Mouse (Mus musculus) midbrain, embryonic 14.5 days (tissue): ENCODE data around the gene Galns. TPM values are rescaled to one million over a fixed set of nuclear protein-coding genes. Genes with fewer than 3 reads are reported as not detected.

Source experiments
- ATAC-seq: fragments of 200-750 bp; cut with Nextera tagmentation; 2 replicates; pipeline ENCODE4 v1.8.0; 2017; ENCODE audit warnings: moderate number of reproducible peaks, moderate library complexity; ENCODE audit not compliant: low FRiP score, low TSS enrichment
- DNase-seq: peaks from one replicate; pipeline ENCODE4 v3.0.0-alpha.2; 2015
- H3K27ac ChIP-seq: fragments of 300-500 bp; sonication (generic); replicated peaks from 2 replicates; pipeline ENCODE4 v1.5.1; 2014; ENCODE audit warnings: mild to moderate bottlenecking, low read depth, low read length, moderate library complexity
- H3K27me3 ChIP-seq: fragments of 300-500 bp; sonication (generic); 2 replicates; pipeline ENCODE4 v1.6.1; 2014; ENCODE audit warnings: low read length, control low read depth, mixed read lengths; ENCODE audit not compliant: control insufficient read depth, insufficient read depth
- H3K36me3 ChIP-seq: fragments of 300-500 bp; sonication (generic); 2 replicates; pipeline ENCODE4 v1.6.1; 2014; ENCODE audit warnings: low read length, control low read depth; ENCODE audit not compliant: control insufficient read depth, insufficient read depth
- H3K4me1 ChIP-seq: fragments of 300-500 bp; sonication (generic); 2 replicates; pipeline ENCODE4 v1.6.1; 2014; ENCODE audit warnings: mild to moderate bottlenecking, antibody characterized with exemption, low read length, control low read depth; ENCODE audit not compliant: control insufficient read depth, insufficient read depth
- H3K4me2 ChIP-seq: fragments of 300-500 bp; sonication (generic); 2 replicates; pipeline ENCODE4 v1.6.1; 2014; ENCODE audit warnings: mild to moderate bottlenecking, low read length, moderate library complexity
- H3K4me3 ChIP-seq: fragments of 300-500 bp; sonication (generic); replicated peaks from 2 replicates; pipeline ENCODE4 v1.5.1; 2014; ENCODE audit warnings: low read depth, low read length
- H3K9ac ChIP-seq: fragments of 300-500 bp; sonication (generic); replicated peaks from 2 replicates; pipeline ENCODE4 v1.6.1; 2014; ENCODE audit warnings: mild to moderate bottlenecking, low read length, moderate library complexity
- H3K9me3 ChIP-seq: fragments of 300-500 bp; sonication (generic); 2 replicates; pipeline ENCODE4 v1.6.1; 2016; ENCODE audit warnings: low read length, control low read depth, mixed read lengths; ENCODE audit not compliant: control insufficient read depth
- WGBS: fragments of 180-500 bp; shearing (Covaris S2); extraction: QIAGEN DNeasy Blood & Tissue Kit; methylation state at CpG from one replicate; pipeline ENCODE4 v1.1.7; 2014; 5-methylcytosine and 5-hydroxymethylcytosine counted together
- microRNA-seq: library from miRNA; unstranded; fragments of <30 nt; microRNA quantifications from one replicate; pipeline ENCODE4, GENCODE M21; 2016
- polyA plus RNA-seq: library from polyadenylated mRNA; unstranded; fragments of >200 nt; fragmentation: Nextera tagmentation; extraction: Ambion mirVana; gene quantifications from 2 replicates; pipeline ENCODE4 v1.2.1, GENCODE M21; 2014

Galns gene
- polyA plus RNA-seq, 1 experiment from 2014 or later: 6.3 TPM

GRCm38 (mm10) chr8:122531312-122531711 is 80.0 kb downstream of the Galns start:
- no peaks in the 10 kb centered on the region for H3K36me3 ChIP-seq
- H3K4me2 ChIP-seq: no peak overlapping the region
- H3K27me3 ChIP-seq: no peaks in the 10 kb centered on the region
- no peak overlapping the region for H3K27ac ChIP-seq
- no peak for DNase-seq
- no peaks in the 10 kb centered on the region for H3K4me1 ChIP-seq
- no peaks in the 10 kb centered on the region for H3K9me3 ChIP-seq
- H3K4me3 ChIP-seq: no peak overlapping the region
- WGBS: 85% methylated on average over 8 of the region's 8 CpGs
- H3K9ac ChIP-seq: no peak overlapping the region
- ATAC-seq: no peak

GRCm38 (mm10) chr8:122529159-122529558 is 82.1 kb downstream of the Galns start:
- no peak for ATAC-seq
- Histone ChIP-seq H3K4me1 (peaks cover 4% of the 10 kb centered on the region), H3K9me3 (no peaks in the 10 kb centered on the region), H3K9ac (no peak overlapping the region), H3K36me3 (no peaks in the 10 kb centered on the region), H3K27me3 (no peaks in the 10 kb centered on the region), H3K27ac (no peak overlapping the region), H3K4me2 (no peak overlapping the region), H3K4me3 (no peak overlapping the region)
- DNase-seq: no peak
- WGBS: 89% methylated on average over 4 of the region's 4 CpGs

Small RNA genes within 50 kb of the gene (microRNA-seq; reads per million reads assigned to microRNA genes)
- not detected for gene Mir6396

Other genes starting within 250 kb of the Galns start
- gene Zc3h18, start 234.9 kb downstream of the Galns start, polyA plus RNA-seq: 22.4 and 27.9 TPM in 2 replicates
- gene Il17c, start 189.4 kb downstream of the Galns start, polyA plus RNA-seq: not detected in 2 replicates
- gene Cyba, start 178.5 kb downstream of the Galns start, polyA plus RNA-seq: 20.2 and 36.2 TPM in 2 replicates
- gene Mvd, start 168.0 kb downstream of the Galns start, polyA plus RNA-seq: 47.1 and 60.9 TPM in 2 replicates
- gene Snai3, start 150.7 kb downstream of the Galns start, polyA plus RNA-seq: not detected in 2 replicates
- 33.7 and 34.4 TPM in 2 replicates for gene Rnf166, start 135.4 kb downstream of the Galns start, polyA plus RNA-seq
- 80.6 and 93.1 TPM in 2 replicates for gene Ctu2, start 135.3 kb downstream of the Galns start, polyA plus RNA-seq
- 1.0 and 4.6 TPM in 2 replicates for gene Piezo1, start 60.1 kb downstream of the Galns start, polyA plus RNA-seq
- 5.9 and 7.6 TPM in 2 replicates for gene Cdt1, start 43.4 kb downstream of the Galns start, polyA plus RNA-seq
- 146 and 161 TPM in 2 replicates for gene Aprt, start 34.6 kb downstream of the Galns start, polyA plus RNA-seq
- gene Trappc2l, start 177 bp upstream of the Galns start, polyA plus RNA-seq: 107 and 158 TPM in 2 replicates
- gene Pabpn1l, start 11.3 kb upstream of the Galns start, polyA plus RNA-seq: not detected in 2 replicates
- 25.2 and 28.7 TPM in 2 replicates for gene Cbfa2t3, start 87.6 kb upstream of the Galns start, polyA plus RNA-seq
- 16.3 and 16.8 TPM in 2 replicates for gene Acsf3, start 164.0 kb upstream of the Galns start, polyA plus RNA-seq
- 1.5 and 2.6 TPM in 2 replicates for gene Cdh15, start 236.5 kb upstream of the Galns start, polyA plus RNA-seq